Mouse (Mus musculus) embryo, embryonic 11.5 days (tissue): ENCODE data around the gene 2310022B05Rik.

ENCODE experiments used
- DNase-seq: peaks from one replicate; pipeline ENCODE4 v3.0.0-alpha.2; 2012; ENCODE audit warnings: low read depth, low spot score

Gene 2310022B05Rik

DNA sequence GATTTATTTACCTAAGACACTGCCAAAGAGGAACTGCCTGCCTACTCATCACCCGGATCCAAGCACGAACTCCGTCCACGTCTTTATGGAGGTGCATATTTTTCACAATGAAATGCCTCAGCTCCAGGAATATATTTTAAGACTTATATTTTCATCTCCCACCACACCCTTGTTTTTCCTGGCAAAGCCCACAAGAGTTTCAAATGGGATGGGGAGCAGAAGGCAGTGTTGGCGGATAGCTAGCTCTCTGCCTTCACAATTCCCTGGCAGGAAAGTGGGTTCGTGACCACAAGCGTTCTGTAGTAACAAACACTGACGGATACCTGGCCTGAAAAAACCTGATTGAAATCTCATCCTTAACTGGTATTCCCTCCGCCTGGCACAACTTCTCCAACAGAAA, 1.4 kb downstream of the 2310022B05Rik start:
- DNase-seq: no peak

GRCm38 (mm10) chr8:124658415-124658814, 4.8 kb downstream of the 2310022B05Rik start:
- no peak for DNase-seq

GRCm38 (mm10) chr8:124657961-124658360, 5.2 kb downstream of the 2310022B05Rik start:
- DNase-seq: no peak

DNA sequence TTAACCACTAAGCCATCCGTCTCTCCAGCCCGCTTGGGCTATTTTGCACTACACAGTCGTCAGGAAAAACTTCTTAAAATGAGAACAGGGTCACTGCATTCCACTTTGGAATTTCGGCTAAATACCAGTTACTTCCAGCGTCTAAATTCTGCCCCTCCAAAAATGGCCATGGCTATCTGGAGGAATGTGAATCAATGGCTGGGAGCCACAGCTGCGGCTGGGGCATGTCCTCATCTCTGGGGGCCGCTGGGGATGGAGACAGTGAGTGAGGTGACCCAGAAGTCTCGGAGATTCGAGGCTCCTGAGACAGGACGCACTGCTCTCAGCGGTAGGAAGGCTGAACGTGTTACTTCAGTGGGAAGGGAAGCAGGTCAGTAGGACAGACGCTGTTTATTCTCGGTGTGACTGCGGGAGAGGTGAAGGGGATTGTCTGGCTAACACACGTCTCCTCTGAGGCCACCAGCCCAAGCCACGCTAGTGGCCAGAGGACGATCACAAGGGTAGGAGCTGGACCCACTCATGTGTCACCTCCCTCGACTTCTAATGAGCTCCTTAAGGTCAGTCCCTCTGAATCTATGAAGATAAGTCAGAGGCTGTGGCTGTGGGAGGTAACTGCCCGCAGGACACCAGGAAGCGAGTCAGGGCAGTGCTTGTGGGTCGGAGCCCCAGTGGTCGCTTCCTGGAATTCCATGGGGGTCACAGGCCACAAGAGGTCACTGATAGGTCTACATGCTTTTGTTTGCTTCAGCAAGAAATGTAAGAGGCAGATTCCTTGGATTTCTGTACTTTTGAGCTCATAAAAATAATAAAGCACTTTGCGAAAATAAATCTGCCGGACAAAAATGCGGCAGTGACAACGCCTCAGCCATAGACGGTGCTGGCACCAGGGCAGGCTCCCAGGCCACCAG, 9.3 kb downstream of the 2310022B05Rik start:
- no peak for DNase-seq

- DNase-seq: no peak
Measured at GRCm38 (mm10) chr8:124652546-124652945, 10.6 kb downstream of the 2310022B05Rik start.

GRCm38 (mm10) chr8:124651776-124652175, 11.4 kb downstream of the 2310022B05Rik start:
- DNase-seq: no peak

- DNase-seq: no peak
Measured at GRCm38 (mm10) chr8:124648311-124648710, 14.9 kb downstream of the 2310022B05Rik start.

DNA sequence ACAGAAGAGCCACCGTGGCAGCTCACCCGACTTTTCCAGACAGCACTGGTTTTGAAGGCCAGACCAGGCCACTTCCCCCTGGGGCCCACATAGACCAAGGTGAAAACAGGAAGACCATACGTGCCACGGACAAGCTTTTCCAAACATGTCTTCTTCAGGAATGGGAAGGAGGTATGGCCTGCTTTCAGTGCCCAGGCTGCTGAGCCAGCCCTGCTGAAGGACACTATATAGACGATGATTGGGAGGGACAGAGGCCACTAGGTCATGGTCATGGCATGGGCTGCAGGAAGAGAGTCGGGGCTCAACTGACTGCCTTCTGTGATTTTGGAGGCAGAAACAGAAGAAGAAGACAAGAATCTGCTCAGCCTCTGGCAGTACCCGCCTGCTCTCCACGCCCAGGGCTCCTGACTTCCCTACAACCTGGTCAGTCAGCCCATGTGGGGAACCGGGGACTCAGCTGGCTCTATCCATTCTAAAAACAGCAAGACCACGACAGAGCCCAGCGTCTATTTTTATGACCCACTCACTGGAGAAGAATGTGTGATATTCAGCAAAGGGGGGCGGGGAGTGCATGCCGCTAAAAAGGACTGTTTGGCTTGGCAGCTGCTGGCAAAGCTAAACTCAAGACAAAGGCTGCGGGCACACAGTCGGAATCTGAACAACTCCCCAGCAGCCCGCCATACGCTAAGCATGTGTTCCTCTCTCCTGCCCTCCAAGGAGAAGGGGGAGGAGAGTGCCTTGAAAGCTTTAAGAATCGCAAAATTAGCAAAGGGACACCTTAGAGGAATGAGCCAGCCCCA, 19.4 kb downstream of the 2310022B05Rik start:
- no peak for DNase-seq

DNA sequence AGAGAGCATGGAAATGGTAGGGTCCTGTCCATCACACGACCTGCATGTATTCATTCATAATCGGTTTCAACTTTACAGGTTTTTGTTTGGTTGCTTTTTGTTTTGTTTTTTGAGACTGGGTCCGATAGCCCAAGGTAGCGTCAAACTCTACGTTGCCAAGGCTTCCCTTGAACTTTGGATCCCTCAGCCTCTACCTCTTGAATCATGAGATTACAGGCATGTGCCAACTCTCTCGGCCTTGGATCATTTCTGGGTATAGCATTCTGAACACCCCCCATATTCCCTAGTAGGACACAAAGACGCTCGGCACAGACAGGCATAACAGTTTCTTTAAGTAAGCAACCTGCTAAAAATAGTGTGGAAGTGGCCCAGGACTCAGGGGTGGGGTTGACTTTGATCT, 21.6 kb downstream of the 2310022B05Rik start:
- DNase-seq: no peak

GRCm38 (mm10) chr8:124635247-124635502, 28.0 kb downstream of the 2310022B05Rik start:
- DNase-seq: no peak

- DNase-seq: no peak
Measured at GRCm38 (mm10) chr8:124634411-124635246, 28.5 kb downstream of the 2310022B05Rik start.

DNA sequence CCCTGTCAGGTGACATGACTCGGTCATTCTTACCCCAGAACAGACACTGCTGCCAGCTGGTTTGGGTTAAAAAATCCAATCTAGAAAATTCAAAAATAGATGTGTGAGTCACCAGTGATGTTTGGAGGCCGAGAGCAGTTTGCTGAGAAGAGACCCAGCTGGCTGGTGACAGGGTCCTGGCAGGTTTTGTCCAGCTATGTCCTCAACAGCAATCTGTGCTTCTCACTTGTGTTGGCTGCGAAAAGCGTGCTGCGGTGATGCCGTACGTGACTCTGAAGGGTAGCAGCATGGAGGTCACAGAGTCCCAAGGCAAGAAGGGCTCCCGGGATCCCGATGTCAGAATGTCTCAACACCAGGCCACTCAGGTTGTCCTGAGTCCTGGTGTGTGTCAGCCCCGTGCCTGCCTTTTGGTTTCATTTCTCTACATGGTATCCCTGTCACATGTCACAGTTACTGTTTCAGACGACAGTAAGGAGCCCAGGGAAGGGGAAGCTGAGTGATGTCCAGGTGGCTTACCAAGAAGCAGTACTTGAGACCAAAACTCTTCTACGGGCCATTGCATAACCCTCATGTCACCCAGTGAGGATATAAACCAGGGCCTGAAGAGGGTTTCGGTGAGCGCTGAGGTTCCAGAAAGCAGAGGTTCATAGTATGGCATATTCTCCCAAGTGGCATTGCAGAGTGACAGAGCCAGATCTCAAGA, 30.0 kb downstream of the 2310022B05Rik start:
- DNase-seq: no peak

DNA sequence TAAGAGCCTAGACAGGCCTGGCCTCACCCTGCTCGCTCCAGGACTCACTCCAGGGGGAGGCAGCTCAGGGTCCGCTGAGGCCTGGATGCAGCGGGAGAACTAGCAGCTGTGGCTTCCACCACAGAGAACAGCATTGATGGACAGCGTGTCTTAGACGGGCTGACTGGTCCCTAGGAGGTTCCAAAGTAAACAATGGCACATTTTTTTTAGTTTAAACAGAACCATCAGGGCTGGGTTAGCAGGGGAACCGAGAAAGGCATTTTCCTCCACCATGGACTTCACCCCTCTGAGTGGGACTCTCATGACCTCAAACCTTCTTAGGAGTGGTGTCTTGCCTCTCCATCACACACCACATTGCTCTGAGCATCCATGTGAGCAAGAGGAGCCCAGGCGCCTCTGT, 31.2 kb downstream of the 2310022B05Rik start:
- no peak for DNase-seq

- DNase-seq: no peak
Measured at GRCm38 (mm10) chr8:124630891-124631290, 32.3 kb downstream of the 2310022B05Rik start.

GRCm38 (mm10) chr8:124630489-124630888, 32.7 kb downstream of the 2310022B05Rik start:
- no peak for DNase-seq

GRCm38 (mm10) chr8:124626251-124626650, 36.9 kb downstream of the 2310022B05Rik start:
- no peak for DNase-seq

DNA sequence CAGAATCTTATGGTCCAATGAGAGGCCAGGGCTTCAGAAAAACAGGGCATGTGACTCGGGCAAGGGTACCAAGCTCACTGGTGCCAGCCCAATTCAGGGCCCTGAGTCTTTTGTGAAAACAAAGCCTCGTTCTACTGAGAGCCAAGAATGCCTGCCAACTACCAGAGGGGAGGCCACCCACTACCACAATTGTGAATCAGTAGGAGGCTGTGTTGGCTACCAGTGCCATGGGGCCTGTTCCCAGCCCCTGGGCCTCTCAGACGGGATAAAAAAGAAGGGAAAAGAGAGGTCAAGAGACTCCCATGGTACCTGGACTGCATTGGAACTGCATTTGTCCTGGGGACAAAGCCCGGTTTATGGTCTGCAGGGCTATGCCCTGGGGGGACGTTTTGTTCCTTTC, 41.9 kb downstream of the 2310022B05Rik start:
- DNase-seq: no peak

DNA sequence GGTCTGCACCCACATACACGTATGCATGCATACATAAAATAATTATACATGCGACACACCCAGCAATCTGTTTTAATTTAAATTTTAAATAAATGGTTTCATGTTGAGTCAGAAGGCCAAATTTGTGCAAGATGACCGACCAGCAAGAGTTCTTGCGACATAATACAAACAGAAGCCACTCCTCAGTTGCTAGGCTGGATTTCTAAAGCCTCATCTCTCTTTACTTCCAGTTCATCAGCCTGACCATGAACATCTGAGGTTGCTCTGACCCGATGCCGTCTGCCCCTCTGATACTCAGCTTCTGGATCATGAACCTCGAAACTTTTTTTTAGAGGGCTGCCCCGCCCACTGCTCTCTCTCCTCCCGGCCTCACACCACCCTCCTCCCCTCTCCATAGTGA, 44.9 kb downstream of the 2310022B05Rik start:
- DNase-seq: no peak

DNA sequence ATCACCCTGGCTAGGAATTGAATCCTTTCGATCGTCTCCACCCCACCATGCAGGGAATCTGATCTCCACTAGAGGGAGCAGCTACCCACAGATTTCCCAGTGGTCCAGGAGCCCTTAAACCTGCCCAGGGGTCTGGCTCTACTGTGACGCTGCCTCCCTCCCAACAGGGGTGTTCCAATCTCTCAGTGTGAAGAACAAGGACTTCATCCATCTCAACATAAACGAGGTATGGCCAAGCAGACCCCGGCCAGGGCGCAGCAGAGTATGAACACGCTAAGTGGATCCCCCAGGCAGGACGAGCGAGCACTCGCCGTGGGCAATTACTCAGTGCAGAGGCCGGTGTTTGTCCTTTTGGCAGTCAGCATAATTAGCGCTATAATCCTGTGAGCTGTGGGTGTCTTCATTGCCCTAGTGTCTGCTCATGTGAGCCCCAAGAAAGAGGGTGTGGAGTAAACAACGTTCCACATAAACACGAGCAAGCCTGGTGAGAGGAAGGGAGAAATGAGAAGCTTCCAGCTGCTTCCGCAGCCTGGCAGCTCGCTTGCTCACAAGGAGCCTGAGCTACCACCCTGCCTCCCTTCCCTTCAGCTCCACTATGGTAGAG, 45.8 kb downstream of the 2310022B05Rik start:
- peak; percentile 55 for DNase-seq

DNA sequence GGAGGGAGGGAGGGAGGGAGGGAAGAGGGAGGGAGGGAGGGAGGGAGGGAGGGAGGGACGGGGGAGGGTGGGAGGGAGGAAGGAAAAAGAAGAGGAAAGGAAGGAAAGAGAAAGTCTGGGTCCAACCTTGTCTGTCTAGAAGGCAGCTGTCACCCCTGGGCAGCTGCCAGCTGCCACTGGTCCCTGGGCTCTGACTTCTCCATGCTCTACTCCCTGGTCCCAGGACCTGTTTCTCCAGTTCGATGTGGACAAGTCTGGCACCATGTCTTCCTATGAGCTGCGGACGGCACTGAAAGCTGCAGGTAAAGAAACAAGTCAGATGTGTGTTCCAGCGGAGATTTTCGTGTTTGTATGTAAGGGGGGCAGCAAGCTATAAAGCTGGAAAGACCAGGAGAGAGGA, 48.8 kb downstream of the 2310022B05Rik start:
- DNase-seq: no peak

- no peak for DNase-seq
Measured at GRCm38 (mm10) chr8:124608972-124609353, 54.2 kb downstream of the 2310022B05Rik start.
